Mouse (Mus musculus): ENCODE measurements around the gene Ppp1r3f.

GRCm38 (mm10) chrX:7605575-7605941 is 31.5 kb upstream of the Ppp1r3f start:
- TF ChIP-seq POLR2A (IDR thresholded peaks at IDR 0.05; ENCODE audit: control insufficient read depth in 1 of 2, insufficient read depth in 1 of 2, low read depth in 1 of 2, low read length in 2 of 2, poor library complexity in 1 of 2) (no peak), EP300 (IDR thresholded peaks at IDR 0.05; ENCODE audit: low read depth in 1 of 2, low read length in 2 of 2) (no peak), RAD21 (IDR thresholded peaks at IDR 0.05; ENCODE audit: low read depth, low read length) (no peak), USF1 (IDR thresholded peaks at IDR 0.05; ENCODE audit: low read depth, low read length) (no peak), MAFK (IDR thresholded peaks at IDR 0.05; ENCODE audit: borderline replicate concordance, low read depth, low read length) (no peak)

Measured in MEL (cell line).